Mouse (Mus musculus) adrenal gland, adult (tissue): Measurements from ENCODE around the gene Calr3.

Experiments
- DNase-seq, 2 experiments: peaks; one replicate each; pipeline ENCODE4 v3.0.0; 2022 to 2023; ENCODE audit warnings: low spot score in 1 of 2; ENCODE audit not compliant: inconsistent age in 2 of 2

The Calr3 gene

GRCm38 (mm10) chr8:72438248-72439015 is 5.2 kb downstream of the Calr3 start:
- DNase-seq = no peak

DNA sequence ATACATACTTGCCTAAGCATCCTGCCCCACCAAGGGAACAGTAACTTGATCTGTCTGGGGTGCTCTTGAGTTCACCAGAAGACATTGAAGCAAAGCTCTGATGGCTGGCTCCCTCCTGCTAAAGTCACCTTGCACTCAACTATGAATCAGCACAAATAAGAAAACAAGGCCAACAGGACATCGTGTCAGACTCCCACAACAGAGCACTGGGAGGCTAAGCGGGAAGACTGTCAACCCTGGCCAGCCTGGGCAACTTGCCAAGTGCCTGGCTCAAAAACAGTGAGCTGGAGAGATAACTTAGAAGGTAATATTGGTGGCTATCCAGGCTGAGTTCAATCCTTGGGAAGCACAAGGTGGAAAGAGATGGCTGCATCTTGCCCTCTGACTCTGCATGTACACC is 8.7 kb downstream of the Calr3 start:
- DNase-seq = peak; percentile 89 to 96

DNA sequence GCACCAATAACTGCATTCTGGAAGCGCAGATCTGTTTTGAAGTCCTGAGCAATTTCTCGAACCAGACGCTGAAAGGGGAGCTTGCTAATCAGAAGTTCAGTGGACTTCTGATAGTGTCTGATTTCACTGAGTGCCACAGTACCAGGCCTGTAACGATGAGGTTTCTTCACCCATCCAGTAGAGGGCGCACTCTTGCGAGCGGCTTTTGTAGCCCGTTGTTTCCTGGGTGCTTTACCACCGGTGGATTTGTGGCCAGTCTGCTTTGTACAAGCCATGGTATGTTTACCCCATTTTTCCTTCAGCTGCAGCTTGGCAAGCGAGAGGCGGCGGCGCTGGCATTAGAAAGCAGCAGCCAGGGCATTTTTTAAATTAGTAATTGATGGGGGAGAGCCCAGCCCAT is 14.0 kb downstream of the Calr3 start:
- peak in 1 of 2 experiments; percentile 74 for DNase-seq

DNA sequence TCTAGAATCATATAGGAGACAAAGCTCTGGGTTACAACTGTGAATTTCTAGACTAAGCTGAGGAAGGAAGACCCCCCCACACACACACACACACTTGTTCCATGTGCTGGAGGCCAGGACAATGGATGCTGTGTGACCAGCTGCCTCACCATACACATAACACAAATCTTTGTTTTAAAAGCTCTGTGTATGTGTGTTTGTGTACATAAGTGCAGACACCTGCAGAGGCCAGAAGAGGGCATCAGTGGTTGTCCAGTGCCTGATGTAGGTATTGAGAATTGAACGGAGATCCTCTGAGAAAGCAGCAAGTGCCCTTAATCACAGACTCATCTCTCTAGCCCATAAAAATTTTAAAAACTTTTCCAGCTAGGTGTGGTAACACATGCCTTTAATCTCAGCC is 20.7 kb downstream of the Calr3 start:
- DNase-seq = peak in 1 of 2 experiments; percentile 70

DNA sequence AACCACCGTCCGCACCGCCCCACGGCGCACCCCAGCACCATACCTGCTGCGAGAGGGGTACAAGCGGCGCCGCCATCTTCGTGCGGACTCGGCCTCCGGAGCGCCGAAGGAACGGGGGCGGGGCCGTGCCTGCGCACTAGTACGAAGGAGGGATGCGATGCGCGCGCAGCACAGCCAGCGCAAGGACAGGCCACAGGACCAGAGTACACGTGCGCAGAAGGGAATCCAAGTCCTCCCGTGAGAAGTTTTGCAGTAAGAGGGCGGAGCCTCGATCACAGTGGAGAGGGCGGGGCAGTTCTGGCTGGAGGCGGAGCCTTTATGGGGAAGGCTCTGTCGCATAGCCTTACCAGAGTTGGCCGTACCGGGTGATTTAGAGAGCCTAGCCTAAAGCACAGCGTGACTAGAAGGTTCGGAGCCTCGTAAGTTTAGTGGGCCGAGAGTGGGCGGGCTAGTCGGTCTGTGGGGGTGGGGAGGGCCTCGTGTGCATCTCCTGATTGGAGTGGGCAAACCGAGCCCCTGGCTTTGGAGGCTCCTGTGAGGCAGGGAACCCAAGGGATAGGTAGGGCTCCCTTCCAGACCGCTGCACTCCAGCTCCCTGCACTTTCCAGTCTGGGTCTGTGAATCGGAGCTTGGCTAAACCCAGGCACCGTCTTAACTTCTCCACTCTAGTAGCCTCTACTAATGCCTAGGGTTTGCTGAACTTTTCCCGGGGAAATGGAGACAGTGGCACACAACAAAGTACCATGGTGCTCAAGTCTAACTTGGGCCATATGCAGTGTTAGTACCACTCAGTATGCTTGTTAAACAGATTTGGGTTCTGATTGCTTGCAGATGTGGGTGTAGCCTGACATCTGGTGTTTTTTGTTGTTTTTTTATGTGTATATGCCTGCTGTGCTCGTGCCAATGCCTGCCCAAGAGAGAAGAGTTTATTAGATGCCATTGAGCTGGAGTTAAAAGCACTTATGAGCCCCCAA is 22.0 kb downstream of the Calr3 start, which contains the start of gene Eps15l1:
TSS of gene Eps15l1 (minus strand) at position 99 of the 974 bp plus-strand sequence.
- peak; percentile 99 for DNase-seq

GRCm38 (mm10) chr8:72420571-72421361 is 22.9 kb downstream of the Calr3 start:
- DNase-seq = peak; percentile 63 to 74

DNA sequence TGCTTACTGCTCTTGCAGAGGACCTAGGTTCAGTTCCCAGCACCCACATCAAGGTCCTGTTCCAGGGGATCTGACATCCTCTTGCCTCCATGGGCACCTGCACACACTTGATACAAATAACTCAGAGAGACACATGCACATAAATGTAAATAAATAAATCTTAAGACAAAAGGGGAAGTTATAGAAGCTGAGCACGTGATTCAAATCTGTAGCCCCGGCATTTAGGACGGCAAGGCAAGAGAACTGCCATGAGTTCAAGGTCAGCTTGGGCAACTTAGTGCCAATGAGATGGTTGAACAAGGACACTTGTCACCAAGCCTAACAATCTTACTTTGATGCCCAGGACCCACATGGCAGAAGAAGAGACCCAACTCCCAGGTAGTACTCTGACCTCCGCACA is 25.6 kb downstream of the Calr3 start:
- peak in 1 of 2 experiments; percentile 60 for DNase-seq

- peak in 1 of 2 experiments; percentile 51 for DNase-seq
Measured at GRCm38 (mm10) chr8:72415252-72415651, 28.4 kb downstream of the Calr3 start.

GRCm38 (mm10) chr8:72413839-72414238 is 29.8 kb downstream of the Calr3 start:
- no peak for DNase-seq

GRCm38 (mm10) chr8:72409443-72409842 is 34.2 kb downstream of the Calr3 start:
- DNase-seq = no peak

DNA sequence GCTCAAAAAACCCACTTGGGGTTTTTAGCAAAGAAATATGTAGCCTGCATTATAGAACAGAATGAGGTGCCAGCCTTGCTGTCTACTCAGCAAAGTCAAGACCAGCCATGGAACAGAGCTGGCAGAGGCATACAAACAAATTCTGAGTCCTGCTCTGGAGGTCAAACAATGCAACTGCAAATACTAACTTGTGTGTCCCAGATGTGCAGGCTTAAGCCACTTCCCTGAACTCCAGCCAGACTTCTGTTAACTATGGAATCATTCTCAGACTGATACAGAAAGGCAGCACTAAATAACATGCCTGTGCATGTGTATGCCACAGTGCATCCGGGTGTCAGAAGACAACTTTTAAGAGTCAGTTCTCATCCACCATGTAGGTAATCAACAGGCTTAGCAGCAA is 35.8 kb downstream of the Calr3 start:
- DNase-seq = peak in 1 of 2 experiments; percentile 54

- no peak for DNase-seq
Measured at GRCm38 (mm10) chr8:72402981-72403380, 40.7 kb downstream of the Calr3 start.

GRCm38 (mm10) chr8:72401381-72401780 is 42.3 kb downstream of the Calr3 start:
- no peak for DNase-seq

- no peak for DNase-seq
Measured at GRCm38 (mm10) chr8:72385737-72386136, 57.9 kb downstream of the Calr3 start.

GRCm38 (mm10) chr8:72382395-72382794 is 61.3 kb downstream of the Calr3 start:
- peak in 1 of 2 experiments; percentile 43 for DNase-seq

DNA sequence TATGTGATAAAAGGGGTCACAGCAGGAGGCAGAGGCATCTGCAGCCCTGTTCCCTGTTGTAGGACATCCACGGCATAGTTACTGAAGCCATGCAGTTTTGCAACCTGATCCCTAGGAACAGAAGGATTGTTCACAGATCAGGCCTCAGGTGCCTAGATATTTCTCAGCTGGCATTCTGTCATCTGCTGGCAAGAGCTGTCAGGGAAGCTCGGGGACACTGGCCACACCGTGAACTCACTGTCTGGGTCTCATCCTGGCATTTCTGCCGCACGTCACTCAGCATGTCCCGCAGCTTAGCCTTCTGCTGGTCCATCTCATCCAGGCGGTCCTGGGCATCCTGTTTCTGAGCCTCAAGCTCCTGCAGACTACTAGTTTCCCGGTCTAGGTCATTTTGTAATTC is 63.0 kb downstream of the Calr3 start:
- no peak for DNase-seq

DNA sequence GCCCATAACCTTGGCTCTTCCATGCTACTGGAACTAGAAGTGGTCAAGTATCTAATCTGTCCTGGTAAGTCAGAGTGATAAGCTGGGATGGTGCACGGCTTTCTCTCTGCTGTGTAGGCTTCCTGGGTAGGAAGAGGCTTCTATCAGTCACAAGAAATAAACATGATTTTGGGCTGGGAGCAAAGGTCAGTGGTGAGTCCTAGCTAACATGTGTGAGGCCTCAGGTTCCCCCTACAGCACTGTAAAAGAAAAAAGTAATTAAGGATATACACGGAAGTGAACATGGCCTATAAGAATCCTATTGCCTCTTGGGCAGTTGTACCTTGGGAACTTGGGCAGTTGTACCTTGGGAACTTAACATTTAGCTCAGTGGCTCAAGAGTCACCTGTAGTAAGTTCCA is 66.8 kb downstream of the Calr3 start:
- DNase-seq = no peak

DNA sequence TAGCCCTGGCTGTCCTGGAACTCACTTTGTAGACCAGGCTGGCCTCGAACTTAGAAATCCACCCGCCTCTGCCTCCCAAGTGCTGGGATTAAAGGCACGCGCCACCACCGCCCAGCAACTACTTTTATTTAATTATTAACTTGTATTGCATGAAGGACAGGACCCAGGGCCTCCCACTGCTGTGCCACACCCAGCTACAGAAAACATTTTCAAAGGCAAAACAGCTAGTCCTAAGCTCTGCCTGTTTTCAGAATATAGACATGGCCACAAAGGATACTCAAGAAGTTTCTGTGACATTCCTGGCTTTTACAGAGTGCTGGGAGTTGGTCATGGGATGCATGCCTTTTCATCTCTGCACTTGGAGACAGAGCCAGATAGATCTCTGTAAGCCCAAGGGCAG is 67.4 kb downstream of the Calr3 start:
- DNase-seq = no peak

GRCm38 (mm10) chr8:72375161-72375560 is 68.5 kb downstream of the Calr3 start:
- no peak for DNase-seq
